Mouse (Mus musculus) cortical plate, adult 2 months (tissue): ENCODE data around the gene Nrip2. TPM values are rescaled to one million over a fixed set of nuclear protein-coding genes. Genes with fewer than 3 reads are reported as not detected.

ENCODE experiments used
- H3K27ac ChIP-seq: fragments of 200-500 bp; 2 replicates; pipeline ENCODE4 v1.5.1; 2012; ENCODE audit warnings: low read length, control low read depth, inconsistent platforms; ENCODE audit not compliant: insufficient read depth
- H3K4me1 ChIP-seq: fragments of 200-500 bp; 2 replicates; pipeline ENCODE4 v1.6.1; 2011; ENCODE audit warnings: low read length; ENCODE audit not compliant: control insufficient read depth, insufficient read depth
- H3K4me3 ChIP-seq: fragments of 200-500 bp; 2 replicates; pipeline ENCODE4 v1.5.1; 2011; ENCODE audit warnings: mild to moderate bottlenecking, low read length, control low read depth; ENCODE audit not compliant: insufficient read depth
- CTCF ChIP-seq: fragments of 200-500 bp; IDR thresholded peaks from 2 replicates; pipeline ENCODE4 v1.5.1; 2011; ENCODE audit warnings: mild to moderate bottlenecking, control low read depth, low read length; ENCODE audit not compliant: insufficient read depth; ENCODE audit errors: extremely low read depth
- POLR2A ChIP-seq: fragments of 200-500 bp; IDR thresholded peaks from 2 replicates; pipeline ENCODE4 v1.6.1; 2011; ENCODE audit warnings: mild to moderate bottlenecking, low read length, control low read depth; ENCODE audit not compliant: insufficient read depth; ENCODE audit errors: extremely low read depth
- polyA plus RNA-seq: library from polyadenylated mRNA; depleted of rRNA; stranded (reverse); fragments of >200 nt; gene quantifications from 2 replicates; pipeline ENCODE4 v1.2.3, GENCODE M21; 2012; rRNA removed

Nrip2 gene
- polyA plus RNA-seq, result 16.1 and 19.5 TPM in 2 replicates

- no peak for TF ChIP-seq CTCF
- no peak for TF ChIP-seq POLR2A
- Histone ChIP-seq H3K27ac (no peak within 1 kb of the TSS), H3K4me3 (peak within 1 kb of the TSS; percentile 43), H3K4me1 (no peaks in the 10 kb centered on the region)
Measured at GRCm38 (mm10) chr6:128398996-128399395, at the start of gene Nrip2. Gene Nrip2 (plus strand): TSS chr6:128399296.

GRCm38 (mm10) chr6:128349711-128350110, 49.4 kb upstream of the Nrip2 start:
- Histone ChIP-seq H3K27ac (no peak overlapping the region), H3K4me3 (no peak overlapping the region), H3K4me1 (peaks cover 8% of the 10 kb centered on the region)
- TF ChIP-seq POLR2A, result no peak
- TF ChIP-seq CTCF, result no peak

- H3K27ac ChIP-seq, result no peak overlapping the region
- TF ChIP-seq CTCF (no peak), POLR2A (no peak)
- peaks cover 2% of the 10 kb centered on the region; the same call in 1 of the 2 replicates for H3K4me1 ChIP-seq
- peak overlapping the region; percentile 76; the same call in 1 of the 2 replicates for H3K4me3 ChIP-seq
Measured at GRCm38 (mm10) chr6:128354140-128354539, 45.0 kb upstream of the Nrip2 start.

GRCm38 (mm10) chr6:128355201-128355681, 43.9 kb upstream of the Nrip2 start:
- Histone ChIP-seq H3K27ac (no peak overlapping the region), H3K4me3 (peak overlapping the region; percentile 76), H3K4me1 (0 out of 2 replicates have a peak, but pooled peaks cover 2% of the 10 kb centered on the region)
- TF ChIP-seq CTCF, result no peak
- no peak for TF ChIP-seq POLR2A

GRCm38 (mm10) chr6:128355726-128356416, 43.2 kb upstream of the Nrip2 start, which contains the start of gene Tulp3:
Gene Tulp3 (minus strand): TSS chr6:128355851.
- TF ChIP-seq POLR2A (peak; percentile 81; the same call in 1 of the 2 replicates), CTCF (no peak)
- H3K4me3 ChIP-seq, result peak within 1 kb of the TSS; percentile 76
- no peak within 1 kb of the TSS for H3K27ac ChIP-seq
- H3K4me1 ChIP-seq, result no peaks in the 10 kb centered on the region

GRCm38 (mm10) chr6:128358999-128359398, 40.1 kb upstream of the Nrip2 start:
- TF ChIP-seq CTCF (peak; percentile 82), POLR2A (no peak)
- Histone ChIP-seq H3K27ac (no peak overlapping the region), H3K4me3 (no peak overlapping the region), H3K4me1 (no peaks in the 10 kb centered on the region)

GRCm38 (mm10) chr6:128361901-128362300, 37.2 kb upstream of the Nrip2 start:
- TF ChIP-seq POLR2A (no peak), CTCF (no peak)
- no peaks in the 10 kb centered on the region for H3K4me1 ChIP-seq
- no peak overlapping the region for H3K27ac ChIP-seq
- peak overlapping the region; percentile 53 for H3K4me3 ChIP-seq

- peak within 1 kb of the TSS; percentile 53 for H3K4me3 ChIP-seq
- H3K27ac ChIP-seq, result no peak within 1 kb of the TSS
- TF ChIP-seq POLR2A (no peak), CTCF (no peak)
- no peaks in the 10 kb centered on the region for H3K4me1 ChIP-seq
Measured at GRCm38 (mm10) chr6:128362381-128363006, 36.6 kb upstream of the Nrip2 start, which contains the start of the genes Rhno1 and Foxm1. Gene Rhno1 (minus strand): TSS chr6:128362911. Gene Foxm1 (plus strand): TSS chr6:128362967.

GRCm38 (mm10) chr6:128363007-128363825, 35.9 kb upstream of the Nrip2 start:
- H3K27ac ChIP-seq, result no peak overlapping the region
- H3K4me3 ChIP-seq, result peak overlapping the region; percentile 53; the same call in 1 of the 2 replicates
- H3K4me1 ChIP-seq, result no peaks in the 10 kb centered on the region
- TF ChIP-seq CTCF (no peak), POLR2A (no peak)
